Mouse (Mus musculus) ES-Bruce4 (cell line): ENCODE data around the gene Mst1.
A peak's percentile ranks its signal among the peaks of the same experiment; 100 is the strongest.

ENCODE experiments used
- CTCF ChIP-seq: IDR thresholded peaks from one replicate; pipeline ENCODE4 v1.8.1; 2011; ENCODE audit warnings: low read depth, low read length
- EP300 ChIP-seq: IDR thresholded peaks from 2 replicates; pipeline ENCODE4 v1.6.1; 2011; ENCODE audit warnings: low read depth, low read length; ENCODE audit not compliant: insufficient read depth
- POLR2A ChIP-seq: IDR thresholded peaks from one replicate; pipeline ENCODE4 v1.8.1; 2011; ENCODE audit warnings: low read length; ENCODE audit not compliant: insufficient read depth

DNA sequence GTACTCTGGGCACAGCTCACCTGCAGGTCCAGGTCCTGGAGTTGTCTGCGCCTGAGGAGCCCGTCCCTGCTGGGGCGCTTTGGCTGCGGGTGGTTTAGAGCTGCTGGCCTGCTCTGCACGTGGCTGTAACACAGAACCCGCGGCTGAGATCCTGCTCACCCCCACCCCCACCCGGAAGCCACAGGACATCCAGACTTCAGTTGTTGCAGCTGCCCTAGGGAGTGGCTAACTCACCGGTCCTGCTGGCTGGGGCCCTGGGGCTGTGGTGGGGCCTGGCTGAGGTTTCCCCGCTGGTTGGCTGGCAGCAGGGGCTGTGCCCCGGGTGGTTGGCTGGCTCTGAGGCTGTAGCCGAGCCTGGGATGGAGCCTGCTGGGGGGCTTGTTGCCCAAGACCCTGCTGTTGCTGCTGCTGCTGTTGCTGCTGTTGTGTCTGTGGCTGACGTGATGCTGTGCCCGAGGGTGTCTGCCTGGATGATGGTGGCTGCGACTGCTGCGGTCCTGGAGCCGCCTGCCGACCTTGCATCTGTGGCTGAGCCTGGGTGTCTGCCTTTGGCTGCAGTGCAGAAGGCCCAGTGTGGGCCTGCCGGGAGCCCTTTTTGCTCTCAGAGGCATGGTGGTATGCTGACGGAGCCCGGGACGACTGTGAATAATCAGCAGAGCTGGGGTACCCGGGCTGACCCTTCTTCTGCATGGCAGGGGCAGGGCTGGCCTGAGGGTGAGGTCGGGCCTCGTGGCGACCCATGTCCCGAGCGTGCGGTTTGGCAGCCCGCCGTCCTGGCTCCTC lies 24.7 kb downstream of the Mst1 start:
- TF ChIP-seq CTCF (no peak), EP300 (0 out of 2 replicates have a peak, but pooled peaks have one; percentile 48), POLR2A (no peak)
